Mouse (Mus musculus) heart, postnatal 4 days (tissue): ENCODE measurements around the gene Camk1. TPM values are rescaled to one million over a fixed set of nuclear protein-coding genes. Genes with fewer than 3 reads are reported as not detected.
A peak's percentile ranks its signal among the peaks of the same experiment; 100 is the strongest.

Experiments used
- DNase-seq: peaks from one replicate; pipeline ENCODE4 v3.0.0; 2021
- total RNA-seq, 2 experiments: library from RNA; stranded (reverse); gene quantifications; 2 replicates each; pipeline ENCODE4 v1.2.3; 2021

Camk1 gene
- 10 to 100 TPM; 73.5 to 73.7 TPM for total RNA-seq

DNA sequence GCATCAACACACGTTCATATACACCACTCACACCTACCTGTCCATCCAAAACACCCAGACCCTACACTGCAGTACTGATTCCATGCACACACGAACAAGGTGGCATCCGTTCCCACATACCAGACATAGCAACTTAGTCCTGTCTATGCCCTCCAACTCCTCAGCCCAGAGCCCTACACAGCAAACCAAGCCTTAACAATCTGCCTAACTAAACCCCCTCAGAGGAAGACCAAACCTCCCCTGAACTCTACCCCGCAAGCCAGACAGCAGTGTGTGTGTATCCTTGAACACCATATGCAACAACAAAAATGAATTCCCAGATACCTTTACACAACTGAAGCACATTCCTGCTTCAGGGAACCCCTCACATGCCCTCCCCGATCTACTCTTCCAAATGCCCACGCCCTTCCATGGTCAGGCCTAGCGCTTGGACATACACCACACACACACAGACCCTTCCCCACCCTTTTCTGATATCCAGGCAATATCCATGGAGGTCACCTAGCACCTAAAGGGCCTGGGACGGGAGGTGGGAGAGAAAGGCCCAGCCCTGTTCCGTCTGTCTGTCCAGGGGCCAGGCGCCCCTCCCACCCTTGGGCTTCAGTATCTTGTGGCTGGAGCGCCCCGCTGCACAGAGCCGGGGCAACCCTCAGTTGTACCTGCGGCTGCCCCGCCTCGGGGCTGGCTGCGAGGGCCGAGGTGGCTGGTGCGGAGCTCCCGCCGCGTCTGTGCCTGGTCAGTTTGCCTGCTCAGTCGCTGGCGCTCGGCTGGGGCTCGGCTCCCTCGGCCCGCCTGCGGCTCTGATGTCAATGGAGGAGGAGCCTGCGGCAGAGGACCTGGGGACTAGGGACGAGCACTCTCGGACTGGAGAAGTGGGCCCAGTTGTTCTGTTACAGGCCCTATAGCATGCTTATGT is at the start of gene Camk1:
Gene Camk1, minus strand, starts transcription at position 808 of the 916 bp plus-strand sequence.
- DNase-seq: peak; percentile 84

DNA sequence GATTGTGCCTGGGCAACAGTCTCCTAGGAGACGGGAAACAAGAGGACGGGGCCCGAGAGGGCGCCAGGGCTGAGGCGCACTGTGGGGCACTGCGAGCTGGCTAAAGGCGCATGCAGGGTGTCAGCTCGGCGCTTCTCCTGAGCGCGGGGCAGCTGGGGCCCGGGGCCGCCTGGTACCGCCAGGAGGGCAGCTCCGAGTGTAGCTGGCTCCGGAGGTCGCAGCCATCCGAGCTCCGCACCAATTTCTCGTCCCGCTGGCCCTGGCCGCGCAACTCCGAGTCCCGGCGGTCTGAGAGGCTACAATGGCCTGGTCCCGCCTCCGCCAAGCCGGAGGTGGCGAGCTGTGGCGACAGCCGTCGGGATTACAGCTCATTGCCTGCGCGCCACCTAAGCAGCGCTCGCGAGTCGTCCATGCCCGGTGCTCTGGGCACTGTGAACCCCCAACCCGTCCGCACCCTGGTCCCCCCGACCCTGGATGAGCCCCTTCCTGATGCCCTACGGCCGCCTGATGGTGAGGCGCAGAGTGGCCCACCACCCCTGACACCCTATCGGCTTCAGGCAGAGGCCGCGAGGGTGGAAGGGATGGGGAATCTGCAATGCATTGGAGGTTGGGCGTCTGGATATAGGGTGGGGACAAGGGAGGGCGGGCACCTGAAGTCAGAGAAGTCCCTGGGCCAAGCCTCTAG is 48.7 kb upstream of the Camk1 start:
- peak; percentile 63 for DNase-seq

DNA sequence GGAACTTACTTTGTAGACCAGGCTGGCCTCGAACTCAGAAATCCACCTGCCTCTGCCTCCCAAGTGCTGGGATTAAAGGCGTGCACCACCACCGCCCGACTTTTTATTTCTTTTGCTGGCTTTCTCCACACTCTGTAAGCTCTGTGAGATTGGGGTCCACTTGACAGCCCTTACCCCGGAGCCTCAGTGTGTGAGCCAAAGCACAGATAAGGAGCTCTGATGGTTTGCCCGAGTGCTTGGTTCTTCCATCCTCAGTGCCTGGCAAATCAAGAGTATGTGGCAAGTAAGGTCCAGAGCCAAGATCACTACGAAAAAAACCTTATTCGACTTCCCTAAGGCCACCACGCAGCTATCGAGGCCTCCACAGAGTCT is 48.2 kb upstream of the Camk1 start:
- DNase-seq: no peak

DNA sequence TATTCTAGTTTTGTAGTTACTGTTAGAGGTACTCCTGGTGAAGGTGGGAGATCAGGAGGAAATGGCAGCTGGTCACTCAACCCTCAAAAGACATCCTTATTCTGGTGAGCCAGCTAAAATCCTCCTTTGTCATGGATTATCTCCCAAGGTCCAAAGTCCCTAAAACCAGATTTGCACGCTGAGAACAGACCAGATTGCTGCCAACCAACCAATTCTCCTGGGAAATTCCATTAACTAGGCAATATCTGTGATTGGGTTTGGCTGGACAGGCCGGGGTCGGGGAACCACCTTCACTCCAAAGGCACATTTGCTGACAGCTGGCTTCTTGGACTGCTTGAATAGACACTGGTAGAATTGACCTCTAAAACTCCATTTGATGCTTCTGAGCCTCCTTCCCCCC is 46.9 kb upstream of the Camk1 start:
- DNase-seq: no peak

DNA sequence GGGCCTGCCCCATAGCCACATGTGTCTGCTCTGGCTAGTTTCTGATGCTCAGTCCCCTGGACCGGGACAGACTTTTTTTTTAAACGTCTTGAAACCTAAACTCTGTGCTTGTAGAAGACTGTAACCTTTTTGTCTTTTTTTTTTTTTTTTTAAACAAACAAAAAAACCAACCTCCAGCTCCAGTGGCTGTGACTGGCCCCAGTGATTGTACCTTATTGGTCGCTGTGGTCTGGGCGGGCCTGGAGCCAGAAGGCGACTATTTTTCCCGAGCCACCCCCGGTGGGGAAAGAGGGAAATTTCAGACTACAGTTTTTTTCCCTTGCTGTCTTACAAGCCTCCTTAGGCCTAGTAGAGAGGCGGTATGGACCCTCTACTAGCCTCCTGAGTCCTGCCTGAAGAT is 45.2 kb upstream of the Camk1 start, which contains the start of gene Ttll3:
Gene Ttll3, plus strand, starts transcription at position 301 of the 400 bp plus-strand sequence.
- DNase-seq: no peak

DNA sequence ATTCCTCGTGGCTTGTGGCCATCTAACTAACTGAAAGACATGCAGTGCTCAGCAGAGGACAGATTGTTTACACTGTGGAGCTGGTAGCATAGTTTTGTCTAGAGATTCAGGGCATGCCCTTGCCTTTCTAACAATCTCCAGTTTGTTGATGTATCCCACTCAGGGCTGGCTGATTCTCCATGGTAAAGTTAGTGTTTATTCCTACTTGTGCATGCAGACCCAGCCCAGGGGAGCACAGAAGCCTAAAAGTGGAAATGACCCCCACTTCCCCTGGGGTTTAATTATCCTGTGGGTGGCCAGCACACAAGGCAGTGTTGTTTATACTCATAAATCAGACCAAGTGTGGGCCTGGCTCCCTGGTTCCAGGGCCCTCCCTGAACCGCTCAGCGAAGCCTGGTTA is 42.2 kb upstream of the Camk1 start:
- DNase-seq: no peak

DNA sequence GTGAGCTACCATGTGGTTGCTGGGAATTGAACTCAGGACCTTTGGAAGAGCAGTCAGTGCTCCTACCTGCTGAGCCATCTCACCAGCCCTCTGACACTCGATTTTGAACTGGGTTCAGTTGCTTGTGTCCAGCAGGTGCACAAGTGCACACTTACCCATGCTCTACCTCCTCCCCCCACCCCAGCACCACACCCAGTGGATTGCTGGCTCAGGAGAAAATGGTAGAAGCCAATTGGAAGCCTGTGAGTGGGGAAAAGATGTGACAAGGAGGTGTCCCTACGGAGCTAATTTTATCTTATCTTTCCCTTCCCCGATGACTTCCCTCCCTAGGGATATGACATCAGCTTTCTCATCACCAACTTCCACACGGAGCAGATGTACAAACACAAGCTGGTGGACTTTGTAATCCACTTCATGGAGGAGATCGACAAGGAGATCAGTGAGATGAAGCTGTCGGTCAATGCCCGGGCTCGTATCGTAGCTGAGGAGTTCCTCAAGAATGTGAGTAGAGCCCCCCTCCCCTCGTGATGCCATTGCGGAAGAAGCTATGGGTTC is 41.5 kb upstream of the Camk1 start:
- no peak for DNase-seq

DNA sequence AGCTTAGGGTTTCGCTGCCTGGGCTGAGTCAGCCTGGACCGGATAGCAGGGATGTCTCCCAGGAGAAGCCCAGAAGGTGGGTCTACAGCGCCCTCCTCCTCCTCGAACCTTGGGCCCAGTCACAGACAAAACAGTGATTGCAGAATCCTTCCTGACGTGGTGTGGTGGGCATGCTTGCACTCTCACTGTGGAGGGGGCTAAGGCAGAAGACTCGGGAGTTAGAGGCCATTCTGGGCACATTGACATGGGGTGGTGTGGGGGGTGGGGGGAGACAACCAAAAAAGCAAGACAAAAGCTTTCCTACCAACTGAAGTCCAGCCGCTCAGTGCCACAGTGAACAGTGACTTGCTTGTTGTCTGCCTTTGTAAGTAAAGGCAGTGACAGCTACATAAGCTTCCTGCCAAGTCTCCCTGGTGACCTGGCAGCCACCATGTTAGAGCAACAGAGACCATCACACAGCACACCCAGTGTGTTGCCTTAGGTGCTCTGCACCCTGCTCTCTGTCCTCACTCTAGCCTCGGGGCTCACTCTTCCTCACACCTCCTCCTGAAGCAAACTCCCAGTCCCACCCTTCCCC is 40.7 kb upstream of the Camk1 start:
- DNase-seq: no peak

DNA sequence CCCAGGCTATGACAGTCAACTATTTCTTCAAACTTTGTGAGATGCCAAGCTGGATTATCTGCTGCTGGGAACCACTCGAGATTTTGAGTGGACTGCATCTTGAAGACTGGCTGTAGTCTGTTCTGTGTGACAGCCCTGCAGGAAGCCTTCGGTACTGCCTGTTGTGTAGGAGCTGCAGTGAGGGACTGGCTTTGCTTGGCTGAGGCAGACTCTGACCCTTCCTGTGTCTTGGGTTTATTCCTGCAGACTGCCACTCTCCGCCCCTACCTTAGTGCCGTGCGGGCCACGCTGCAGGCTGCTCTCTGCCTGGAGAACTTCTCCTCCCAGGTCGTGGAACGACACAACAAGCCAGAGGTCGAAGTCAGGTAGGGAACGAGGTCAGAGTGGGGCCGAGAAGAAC is 36.7 kb upstream of the Camk1 start:
- no peak for DNase-seq

DNA sequence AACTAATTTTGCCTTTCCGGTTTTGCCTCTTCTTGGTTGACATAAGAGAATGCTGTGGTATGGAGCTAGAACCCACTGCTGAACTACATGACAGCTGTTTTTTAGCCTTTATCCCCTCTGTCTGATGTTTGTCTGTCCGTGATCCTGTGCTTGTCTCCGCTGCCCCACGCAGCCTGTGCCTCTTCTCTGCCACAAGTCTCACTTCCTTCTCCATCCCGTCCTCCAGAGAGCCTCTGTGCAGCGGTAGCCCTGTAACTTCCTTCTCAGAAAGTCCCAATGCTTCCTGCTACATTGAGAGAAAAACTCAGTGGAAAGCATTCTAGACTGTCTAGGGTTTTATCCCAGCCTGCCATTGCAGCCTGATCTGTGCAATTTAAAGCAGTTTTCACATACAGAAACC is 35.5 kb upstream of the Camk1 start:
- DNase-seq: no peak

DNA sequence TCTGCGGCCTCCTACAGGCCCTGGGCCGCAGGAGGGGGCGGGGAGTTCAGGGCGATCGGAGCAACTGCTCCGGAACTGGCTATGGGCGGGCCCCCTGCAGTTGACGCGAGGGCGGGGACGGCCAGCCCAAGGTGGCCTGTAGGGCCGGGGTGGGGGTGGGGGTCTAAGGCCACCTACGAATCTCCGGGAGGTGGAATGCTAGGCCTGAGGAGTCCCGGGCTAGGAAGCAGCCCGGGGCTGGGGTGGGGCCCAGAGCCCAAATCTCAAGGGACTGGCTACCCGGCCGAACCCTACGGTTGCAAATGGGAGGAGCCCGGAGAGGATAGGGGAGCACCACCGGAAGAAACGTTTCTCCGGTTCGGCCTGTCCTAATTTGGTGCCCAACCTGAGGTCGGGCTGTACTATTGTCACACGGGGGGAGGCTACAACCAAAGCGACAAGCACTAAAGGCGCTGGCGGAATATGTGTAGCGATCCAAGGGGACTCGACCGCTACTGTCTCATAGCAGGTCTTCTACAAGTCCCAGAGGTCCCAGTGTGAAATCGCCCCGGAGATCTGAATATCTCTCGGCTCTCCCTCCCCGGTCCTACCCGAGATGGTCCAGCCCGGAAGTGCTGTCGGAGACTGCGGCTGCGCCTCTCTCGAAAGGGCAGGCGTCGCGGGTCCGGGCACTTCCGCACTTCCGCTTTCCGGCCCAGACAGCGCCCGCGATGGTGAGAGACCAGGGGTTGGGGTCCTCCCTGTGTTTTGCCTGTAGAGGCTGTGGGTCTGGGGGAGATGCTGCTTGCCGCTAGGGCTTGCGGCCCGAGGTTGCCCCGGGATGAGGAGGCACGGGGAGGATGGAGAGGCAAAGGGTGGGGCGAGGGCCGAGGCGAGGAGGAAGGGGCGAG is 34.0 kb upstream of the Camk1 start, which contains the start of the genes Tada3 and Arpc4:
Gene Tada3, minus strand, starts transcription at position 388 of the 890 bp plus-strand sequence.
Gene Arpc4, plus strand, starts transcription at position 620 of the 890 bp plus-strand sequence.
- peak; percentile 94 for DNase-seq

DNA sequence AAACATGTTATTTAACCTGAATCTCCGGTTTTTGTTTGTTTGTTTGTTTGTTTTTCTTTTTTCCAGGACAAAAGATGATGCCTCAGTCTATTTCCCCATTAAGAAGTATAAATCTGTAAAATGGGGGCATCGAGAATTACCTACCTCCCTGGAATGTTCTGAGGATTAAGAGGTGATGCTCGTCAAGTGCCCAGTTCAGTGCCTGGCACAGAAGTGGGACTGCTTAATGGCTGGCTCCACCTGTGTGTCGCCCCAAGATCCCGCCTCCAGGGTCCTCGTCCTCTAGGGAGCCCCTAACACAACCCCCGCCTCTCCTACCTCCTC is 33.4 kb upstream of the Camk1 start:
- no peak for DNase-seq

DNA sequence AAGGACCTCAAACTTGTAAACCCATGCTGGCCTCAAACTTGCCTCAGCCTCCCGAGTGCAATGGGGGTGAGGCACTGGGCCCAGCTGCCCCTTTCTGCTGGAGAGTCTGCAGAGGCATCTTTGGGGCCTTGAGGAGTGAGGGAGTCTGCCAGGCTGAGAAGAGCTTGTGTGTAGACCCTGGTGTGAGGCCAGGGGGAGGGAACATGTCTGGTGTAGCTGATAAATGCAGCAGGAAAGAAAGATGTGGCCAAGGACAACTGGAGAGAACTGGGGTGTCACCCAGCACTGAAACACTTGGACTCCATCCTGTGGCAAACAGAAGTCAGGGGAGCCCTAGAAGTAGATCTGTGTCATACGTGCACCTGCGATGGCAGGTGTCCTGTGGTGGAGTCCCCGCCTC is 29.7 kb upstream of the Camk1 start:
- no peak for DNase-seq

DNA sequence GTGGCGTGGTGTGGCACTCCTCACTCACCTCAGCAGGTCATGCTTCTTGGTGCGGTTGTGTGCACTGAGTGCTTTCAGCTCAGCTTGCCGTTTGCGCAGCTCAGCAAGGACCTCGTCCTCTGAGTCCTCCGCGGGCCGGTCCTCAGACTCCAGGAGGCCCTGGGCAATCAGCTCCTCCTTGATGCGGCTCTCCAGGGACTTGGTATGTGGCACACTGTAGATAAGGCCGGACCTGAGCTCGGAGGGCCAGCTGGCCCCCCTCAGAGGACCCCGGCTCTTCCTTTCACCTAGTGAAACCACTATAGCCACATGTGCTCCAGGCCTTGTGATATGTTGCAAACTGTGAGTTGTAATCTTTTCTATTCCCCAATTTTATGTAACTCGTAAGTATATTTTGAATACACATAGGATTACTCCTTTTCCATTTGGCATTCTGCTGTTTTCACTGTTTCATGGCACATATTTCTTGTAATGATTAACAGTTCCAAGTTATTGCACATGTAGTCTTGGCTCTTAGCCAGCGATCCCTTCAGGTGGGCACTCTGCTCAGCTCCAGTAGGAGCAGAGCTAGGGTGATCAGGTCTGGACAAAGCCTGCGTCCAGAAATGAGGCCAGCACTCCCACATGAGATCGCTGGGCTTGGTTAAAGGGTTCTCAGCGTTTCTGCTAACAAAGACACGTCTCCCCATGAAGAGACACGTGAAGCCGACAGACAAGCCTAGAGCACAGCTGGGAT is 26.6 kb upstream of the Camk1 start:
- DNase-seq: no peak

DNA sequence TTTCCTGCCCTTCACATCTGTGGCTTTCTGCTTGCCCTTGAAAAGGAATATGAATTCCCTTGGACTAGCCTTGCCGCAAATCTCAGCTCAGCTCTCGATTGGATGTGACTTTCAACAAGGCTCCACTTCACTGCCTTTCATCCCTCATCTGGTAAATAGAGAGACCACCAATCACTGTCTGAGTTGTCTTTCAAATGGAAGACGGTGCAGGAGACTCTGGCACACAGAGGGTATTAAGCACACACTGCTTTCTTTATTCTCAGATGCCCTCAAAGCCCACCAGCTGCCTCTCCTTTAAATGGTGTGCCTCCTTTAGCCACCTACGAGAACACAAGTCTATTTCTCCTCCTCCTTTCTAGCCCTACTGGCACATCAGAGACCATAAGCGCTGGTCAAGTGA is 24.8 kb upstream of the Camk1 start:
- no peak for DNase-seq

DNA sequence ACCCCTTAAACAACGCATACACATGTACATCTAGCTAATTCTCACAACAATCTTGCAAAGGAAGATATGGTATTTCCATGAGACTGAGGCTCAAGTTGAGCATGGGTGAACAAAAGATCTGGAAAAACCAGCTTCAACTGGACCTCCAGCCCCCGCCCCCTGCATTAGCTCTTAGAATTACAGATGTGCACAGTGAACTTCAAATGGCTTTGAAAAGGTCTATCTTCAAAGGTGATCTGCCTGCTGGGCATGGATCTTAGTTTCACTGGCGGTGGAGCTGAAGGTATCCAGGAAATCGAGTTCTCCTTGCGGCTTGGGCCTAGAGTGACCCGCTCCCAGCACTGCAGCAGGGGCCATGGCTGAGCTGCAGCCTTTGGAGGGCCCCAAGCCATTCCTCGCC is 24.3 kb upstream of the Camk1 start:
- DNase-seq: no peak

DNA sequence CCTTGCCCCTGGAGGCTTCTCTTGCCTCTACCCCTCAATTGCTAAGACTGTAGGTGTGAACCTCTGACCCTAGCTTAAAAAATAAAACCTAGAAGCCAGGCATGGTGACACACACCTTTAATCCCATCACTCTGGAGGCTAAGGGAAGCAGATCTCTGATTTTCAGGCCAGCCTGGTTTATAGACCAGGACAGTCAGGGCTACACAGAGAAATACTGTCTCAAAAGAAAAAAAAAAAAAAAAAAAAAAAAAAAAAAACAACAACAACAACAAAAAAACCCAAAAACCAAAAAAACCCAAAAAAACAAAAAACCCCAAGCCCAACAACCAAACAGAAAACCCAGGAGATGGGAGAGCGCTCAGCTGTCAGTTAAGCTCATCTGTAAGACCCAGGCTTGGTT is 23.8 kb upstream of the Camk1 start:
- DNase-seq: no peak

DNA sequence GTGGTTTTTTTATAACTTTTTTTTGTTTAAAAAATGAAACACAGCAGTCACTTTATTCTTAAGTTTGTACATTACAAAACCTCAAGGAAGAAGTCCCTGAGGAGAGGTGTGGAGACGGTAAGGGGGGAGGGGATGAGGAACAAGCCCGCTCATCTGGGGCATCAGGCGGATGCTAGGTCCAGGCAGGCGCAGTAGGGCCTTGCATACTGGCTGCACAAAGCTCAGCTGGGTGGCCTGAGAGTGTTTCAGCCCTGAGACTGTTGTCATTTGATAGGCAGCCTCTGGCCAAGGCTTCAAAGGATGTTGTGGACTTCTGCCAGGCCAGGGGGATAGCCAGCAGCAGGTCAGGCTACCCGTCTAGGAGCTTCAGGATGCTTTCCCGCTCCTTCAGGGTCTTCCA is 22.9 kb upstream of the Camk1 start:
- DNase-seq: no peak

DNA sequence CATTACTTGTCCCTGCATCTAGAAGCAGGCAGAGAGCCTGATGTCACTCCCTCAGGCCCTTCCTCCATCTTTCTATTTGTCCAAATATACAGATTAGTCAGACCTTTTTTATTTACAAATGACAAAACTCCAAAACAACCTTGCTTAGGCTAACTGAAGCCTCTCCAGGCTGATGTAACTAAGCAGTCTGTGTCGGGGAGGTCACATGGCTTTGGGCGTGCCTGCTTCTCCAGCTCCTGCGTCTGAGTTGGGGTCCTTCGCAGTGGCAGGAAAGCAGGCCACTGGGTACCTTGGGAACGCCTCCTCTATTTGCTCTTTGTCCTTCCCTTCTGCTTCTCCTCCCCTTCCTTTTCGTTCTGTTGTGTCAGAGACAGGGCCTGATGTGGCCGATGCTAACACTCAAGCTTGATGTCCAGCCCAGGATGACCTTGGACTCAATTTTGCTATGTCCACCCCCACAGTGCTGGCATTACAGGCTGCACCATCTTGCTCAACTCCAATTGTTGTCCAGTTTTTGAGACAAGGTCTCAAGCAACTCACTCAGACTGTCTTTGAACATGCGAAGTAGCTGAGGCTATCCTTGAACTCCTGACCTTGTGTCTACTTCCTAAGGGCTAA is 20.8 kb upstream of the Camk1 start:
- DNase-seq: no peak

DNA sequence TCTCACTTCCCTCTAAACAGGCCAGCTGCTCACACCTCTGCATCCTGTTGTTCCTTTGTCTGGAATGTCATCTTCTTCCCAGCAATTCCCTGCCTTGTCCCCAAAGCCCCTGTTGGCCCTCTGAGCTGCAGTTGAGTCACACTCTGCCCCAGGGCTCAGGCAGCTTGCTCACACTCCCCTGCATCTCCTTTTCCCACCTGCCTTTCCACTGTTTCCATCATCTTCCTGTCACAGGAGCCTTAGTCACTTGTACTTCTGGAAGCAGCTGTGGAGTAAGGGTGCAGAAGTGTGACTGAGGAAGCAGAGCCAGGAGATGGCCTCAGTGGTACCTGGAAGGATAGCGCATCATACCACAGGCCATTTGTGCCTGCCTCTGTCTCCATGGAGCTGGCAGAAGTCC is 18.5 kb upstream of the Camk1 start:
- DNase-seq: no peak

DNA sequence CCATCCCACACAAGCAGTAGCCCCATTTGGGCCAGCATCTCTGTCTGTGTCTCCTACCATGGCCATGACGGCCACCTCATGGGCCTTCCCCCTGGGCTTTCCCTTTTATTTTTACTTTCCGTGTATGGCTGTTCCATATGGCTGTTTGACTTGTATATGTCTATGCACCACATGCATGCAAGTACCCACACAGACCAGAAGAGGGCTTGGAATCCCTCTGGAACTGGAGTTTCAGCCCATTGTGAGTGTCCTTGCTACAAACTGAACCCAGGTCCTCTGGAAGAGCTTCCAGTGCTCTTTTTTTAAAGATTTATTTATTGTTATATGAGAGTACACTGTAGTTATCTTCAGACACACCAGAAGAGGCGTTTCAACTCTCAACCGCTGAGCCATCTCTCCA is 17.7 kb upstream of the Camk1 start:
- no peak for DNase-seq
